Mouse (Mus musculus) ES-E14 (cell line): ENCODE measurements around the gene Coasy. TPM values are rescaled to one million over a fixed set of nuclear protein-coding genes. Genes with fewer than 3 reads are reported as not detected.
"Not testable (repeated sequence)": the region's sequence is repeated elsewhere in the genome, so short reads cannot be mapped to it uniquely, and the experiment has no call there.

Experiments used
- DNase-seq: peaks from one replicate; pipeline ENCODE4 v3.0.0-alpha.2; 2013; ENCODE audit warnings: low read depth, low spot score
- H3K27ac ChIP-seq: 2 replicates; pipeline ENCODE4 v1.5.1; 2012; ENCODE audit warnings: low read depth, mild to moderate bottlenecking, low read length, moderate library complexity, mixed read lengths; ENCODE audit not compliant: poor library complexity, insufficient read depth, severe bottlenecking
- H3K36me3 ChIP-seq: 2 replicates; pipeline ENCODE4 v1.6.1; 2012; ENCODE audit warnings: mild to moderate bottlenecking, low read length, moderate library complexity, mixed read lengths; ENCODE audit not compliant: control insufficient read depth, poor library complexity, insufficient read depth, severe bottlenecking
- H3K4me1 ChIP-seq, 2 experiments: fragments of 150-350 bp in 1 of 2; sonication (generic) in 1 of 2; 2 replicates each; pipeline ENCODE4 v1.6.1; 2012; ENCODE audit warnings: low read length in 2 of 2, mild to moderate bottlenecking in 1 of 2, mixed read lengths in 1 of 2; ENCODE audit not compliant: control insufficient read depth in 2 of 2, insufficient read depth in 2 of 2, poor library complexity in 1 of 2
- H3K4me3 ChIP-seq, 2 experiments: fragments of 150-350 bp in 1 of 2; sonication (generic) in 1 of 2; 2 replicates each; pipeline ENCODE4 v1.5.1; 2012; ENCODE audit warnings: low read length in 2 of 2, low read depth in 1 of 2, mild to moderate bottlenecking in 1 of 2, mixed read lengths in 1 of 2; ENCODE audit not compliant: insufficient read depth in 1 of 2, poor library complexity in 1 of 2, severe bottlenecking in 1 of 2
- H3K9ac ChIP-seq: 2 replicates; pipeline ENCODE4 v1.6.1; 2012; ENCODE audit warnings: low read depth, mild to moderate bottlenecking, low read length, mixed read lengths; ENCODE audit not compliant: poor library complexity, insufficient read depth, severe bottlenecking
- H3K9me3 ChIP-seq: fragments of 150-350 bp; sonication (generic); 2 replicates; pipeline ENCODE4 v1.6.1; 2012; ENCODE audit warnings: low read depth, mild to moderate bottlenecking, low read length; ENCODE audit not compliant: control insufficient read depth, insufficient read depth
- CHD2 ChIP-seq: IDR thresholded peaks from 2 replicates; pipeline ENCODE4 v1.6.1; 2014; ENCODE audit warnings: mild to moderate bottlenecking, low read depth, low read length, inconsistent platforms
- HCFC1 ChIP-seq: IDR thresholded peaks from 2 replicates; pipeline ENCODE4 v1.6.1; 2012; ENCODE audit warnings: low read length, inconsistent platforms, borderline replicate concordance; ENCODE audit not compliant: insufficient read depth
- MAFK ChIP-seq: IDR thresholded peaks from 2 replicates; pipeline ENCODE4 v1.6.1; 2014; ENCODE audit warnings: mild to moderate bottlenecking, low read depth, low read length, inconsistent platforms; ENCODE audit not compliant: insufficient read depth
- ZC3H11A ChIP-seq: IDR thresholded peaks from 2 replicates; pipeline ENCODE4 v1.6.1; 2012; ENCODE audit warnings: low read depth, mild to moderate bottlenecking, inconsistent platforms, low read length, borderline replicate concordance
- ZNF384 ChIP-seq: IDR thresholded peaks from 2 replicates; pipeline ENCODE4 v1.6.1; 2012; ENCODE audit warnings: low read depth, low read length, inconsistent platforms
- in situ Hi-C, 2 experiments: fragments of 600-800 bp; cut with MboI; formaldehyde crosslinking; loops; one replicate each; pipeline ENCODE4 v1.15.1; 2025; ENCODE audit warnings: low sequenced_read_pairs in 2 of 2, inconsistent platforms in 1 of 2; ENCODE audit not compliant: unreplicated experiment in 2 of 2
- total RNA-seq: library from RNA; depleted of rRNA; stranded (reverse); fragments of 300-350 nt; gene quantifications from 2 replicates; pipeline ENCODE4 v1.2.3, GENCODE M21; 2012

Gene Coasy
- total RNA-seq, 1 experiment, result 21.9 TPM

DNA sequence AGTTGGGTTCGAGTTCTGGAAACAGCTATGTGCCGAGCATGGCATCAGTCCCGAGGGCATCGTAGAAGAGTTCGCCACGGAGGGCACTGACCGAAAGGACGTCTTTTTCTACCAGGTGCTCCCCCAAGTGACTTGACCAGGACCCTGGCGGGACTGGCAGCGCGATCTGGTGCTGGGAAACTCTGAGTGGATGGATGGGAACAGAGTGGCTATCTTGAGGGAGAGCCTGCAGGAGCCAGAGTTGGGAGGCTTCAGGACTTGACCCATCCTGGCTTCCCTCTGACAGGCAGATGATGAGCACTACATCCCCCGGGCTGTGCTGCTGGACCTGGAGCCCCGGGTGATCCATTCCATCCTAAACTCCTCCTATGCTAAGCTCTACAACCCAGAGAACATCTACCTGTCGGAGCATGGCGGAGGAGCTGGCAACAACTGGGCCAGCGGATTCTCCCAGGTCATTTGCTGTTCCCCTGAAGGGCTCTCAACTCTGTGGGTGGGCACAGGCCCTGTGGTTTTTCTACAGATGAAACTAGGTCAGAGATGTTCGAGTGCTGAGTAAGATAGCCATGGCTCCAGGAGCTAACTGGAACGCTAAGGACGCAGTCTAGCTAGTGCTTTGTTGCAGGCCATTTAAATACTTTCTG lies 38.3 kb downstream of the Coasy start:
- Histone ChIP-seq H3K9me3 (no peaks in the 10 kb centered on the region), H3K36me3 (peaks cover 11% of the 10 kb centered on the region; the same call in 1 of the 2 replicates), H3K9ac (peak overlapping the region; percentile 93), H3K27ac (no peak overlapping the region), H3K4me3 (peak overlapping the region; percentile 80 to 85), H3K4me1 (peaks cover 0 to 5% of the 10 kb centered on the region in 2 experiments; a peak in 3 of 4 replicates)
- TF ChIP-seq CHD2 (no peak), ZNF384 (no peak), HCFC1 (no peak), MAFK (no peak), ZC3H11A (no peak)
- DNase-seq, result no peak
- in situ Hi-C loops, result no loop called here

GRCm38 (mm10) chr11:101124494-101124893 lies 42.1 kb downstream of the Coasy start:
- H3K9me3 ChIP-seq, H3K9ac ChIP-seq, H3K4me3 ChIP-seq, H3K4me1 ChIP-seq, in situ Hi-C loops, H3K27ac ChIP-seq, DNase-seq: not testable (repeated sequence)
- H3K36me3 ChIP-seq, result peaks cover 19% of the 10 kb centered on the region; the same call in 1 of the 2 replicates

GRCm38 (mm10) chr11:101125008-101125407 lies 42.6 kb downstream of the Coasy start:
- H3K9ac ChIP-seq, H3K27ac ChIP-seq, in situ Hi-C loops, H3K4me1 ChIP-seq, H3K4me3 ChIP-seq, DNase-seq, H3K9me3 ChIP-seq: not testable (repeated sequence)
- H3K36me3 ChIP-seq, result peaks cover 19% of the 10 kb centered on the region; the same call in 1 of the 2 replicates

DNA sequence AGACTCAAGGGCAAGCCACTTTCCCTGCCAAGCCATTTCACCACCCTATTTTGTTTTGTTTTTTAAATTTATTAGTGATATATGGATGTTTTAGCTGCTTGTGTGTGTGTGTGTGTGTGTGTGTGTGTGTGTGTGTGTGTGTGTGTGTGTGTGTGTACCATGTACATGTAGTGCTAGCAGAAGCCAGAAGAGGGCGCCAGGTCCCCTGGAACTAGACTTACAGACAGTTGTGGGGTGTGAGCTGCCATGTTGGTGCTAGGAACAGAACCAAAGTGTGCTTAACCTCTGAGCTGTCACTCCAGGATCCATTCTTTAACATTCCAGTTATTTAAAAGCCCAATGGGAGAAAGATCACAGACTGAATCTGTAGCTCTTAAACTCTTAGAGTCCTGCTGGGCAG lies 44.7 kb downstream of the Coasy start:
- Histone ChIP-seq H3K4me1 (peaks cover 0 to 2% of the 10 kb centered on the region in 2 experiments; a peak in 1 of 4 replicates), H3K9me3 (no peaks in the 10 kb centered on the region), H3K4me3 (no peak overlapping the region), H3K36me3 (peaks cover 19% of the 10 kb centered on the region; the same call in 1 of the 2 replicates), H3K9ac (no peak overlapping the region), H3K27ac (no peak overlapping the region)
- TF ChIP-seq MAFK, result no peak
- TF ChIP-seq HCFC1, result no peak
- no peak for TF ChIP-seq ZC3H11A
- TF ChIP-seq ZNF384, result no peak
- no peak for TF ChIP-seq CHD2
- DNase-seq, result no peak
- in situ Hi-C loops, result no loop called here

- Histone ChIP-seq H3K36me3 (peaks cover 15% of the 10 kb centered on the region; the same call in 1 of the 2 replicates), H3K27ac (no peak overlapping the region), H3K9me3 (no peaks in the 10 kb centered on the region), H3K4me1 (peaks cover 0 to 2% of the 10 kb centered on the region in 2 experiments; a peak in 1 of 4 replicates), H3K9ac (no peak overlapping the region), H3K4me3 (no peak overlapping the region)
- DNase-seq, result no peak
- TF ChIP-seq HCFC1 (no peak), MAFK (no peak), ZNF384 (no peak), ZC3H11A (no peak), CHD2 (no peak)
- in situ Hi-C loops, result no loop called here
These were observed 46.7 kb downstream of the Coasy start for GRCm38 (mm10) chr11:101128996-101129577.
